Mouse (Mus musculus) heart, postnatal 14 days (tissue): ENCODE data around the gene Nrtn. TPM values are rescaled to one million over a fixed set of nuclear protein-coding genes. Genes with fewer than 3 reads are reported as not detected.

ENCODE experiments used
- DNase-seq, 2 experiments: peaks; one replicate each; pipeline ENCODE4 v3.0.0; 2021 to 2022
- intact Hi-C: fragments of 180-260 bp; cut with DNase I; formaldehyde crosslinking; loops from one replicate; pipeline ENCODE4 v1.15.1; 2025
- total RNA-seq, 2 experiments: library from RNA; stranded (reverse); gene quantifications; 2 replicates each; pipeline ENCODE4 v1.2.3; 2021

The Nrtn gene
- total RNA-seq, 2 experiments from 2014 or later, result 19.7 to 20.0 TPM

DNA sequence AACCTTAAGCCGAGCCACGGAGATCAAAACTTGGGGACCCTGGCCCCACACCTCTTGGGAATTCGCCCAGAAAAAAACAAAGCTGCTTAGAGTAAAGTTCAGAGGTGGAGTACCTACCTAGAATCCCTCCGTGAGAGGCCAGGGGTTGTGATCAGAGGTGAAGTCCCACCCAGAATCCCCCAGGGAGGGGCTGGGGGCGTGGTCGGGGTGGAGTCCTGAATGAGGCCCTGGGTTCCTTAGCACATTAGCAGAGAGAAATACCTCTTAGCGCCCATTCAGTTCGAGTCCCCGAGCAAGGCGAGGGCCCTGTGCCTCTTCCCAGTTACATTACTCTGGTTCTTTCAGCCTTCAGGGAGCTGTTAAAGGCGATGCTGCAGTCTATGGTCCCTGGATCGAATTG, 29.7 kb downstream of the Nrtn start:
- intact Hi-C loops, result no loop called here
- no peak for DNase-seq

DNA sequence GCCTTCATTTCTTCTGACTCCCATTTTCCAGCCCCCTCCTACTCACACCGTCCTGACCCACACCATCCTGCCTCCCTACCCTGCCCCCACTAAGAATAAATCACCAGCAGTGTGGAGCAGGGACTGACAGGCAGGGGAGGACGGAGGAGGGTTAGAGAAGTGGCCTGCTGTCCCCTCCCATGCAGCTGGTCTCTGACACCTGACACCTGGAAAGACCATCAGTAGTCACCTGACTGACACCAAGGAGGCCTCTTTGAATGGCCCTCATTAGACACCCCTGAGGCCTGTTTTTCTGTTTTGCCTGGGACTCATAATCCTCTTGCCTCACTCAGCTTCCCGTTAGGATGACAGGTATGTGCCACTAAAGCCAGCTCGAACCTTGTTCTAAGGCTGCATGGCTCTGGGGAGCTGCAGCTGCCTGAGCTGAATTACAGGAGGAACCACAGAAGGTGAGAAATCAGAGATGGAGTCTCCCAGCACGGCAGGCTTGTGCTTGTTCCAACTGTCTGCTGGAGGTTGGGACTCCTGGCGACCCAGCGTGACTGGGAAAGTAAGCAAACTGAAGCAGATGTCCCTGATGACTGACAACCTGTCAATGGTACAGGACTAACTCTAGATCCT, 30.2 kb downstream of the Nrtn start:
- no peak for DNase-seq
- intact Hi-C loops, result no loop called here

DNA sequence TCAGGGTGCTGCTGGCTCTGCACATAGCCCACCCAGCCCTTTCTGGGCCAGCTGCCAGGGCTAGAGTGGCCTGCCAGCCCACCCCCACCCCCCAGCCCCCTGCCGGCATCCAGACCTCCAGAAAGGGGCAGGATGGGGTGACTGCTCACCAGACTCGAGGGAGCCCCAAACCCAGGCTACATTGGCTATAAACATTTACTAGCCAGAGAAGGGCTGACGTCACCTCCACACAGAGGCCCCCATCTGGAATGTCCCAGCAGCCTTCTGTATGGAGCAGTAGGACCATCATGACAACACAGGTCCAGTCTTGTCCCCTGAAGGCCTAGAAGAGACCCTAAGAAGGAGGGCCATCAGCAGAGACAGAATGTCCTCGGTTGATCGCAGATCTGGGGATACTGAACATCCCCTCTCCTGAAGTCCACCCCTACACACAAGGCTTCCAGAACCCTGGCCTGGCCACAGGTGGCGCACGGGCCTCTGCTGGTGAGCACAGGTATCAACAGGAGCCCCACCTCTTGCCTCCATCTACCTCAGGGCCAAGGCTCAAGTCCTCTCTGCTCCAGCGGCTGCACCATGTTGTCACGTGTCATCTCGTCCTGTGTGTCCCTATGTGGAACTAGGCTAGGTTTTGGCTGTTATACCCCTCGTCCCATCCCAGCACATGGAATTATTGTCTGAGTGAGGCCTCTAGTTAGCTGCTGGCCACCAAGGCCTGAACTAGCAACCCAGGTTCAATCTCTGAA, 33.7 kb downstream of the Nrtn start:
- no peak for DNase-seq
- intact Hi-C loops, result no loop called here

DNA sequence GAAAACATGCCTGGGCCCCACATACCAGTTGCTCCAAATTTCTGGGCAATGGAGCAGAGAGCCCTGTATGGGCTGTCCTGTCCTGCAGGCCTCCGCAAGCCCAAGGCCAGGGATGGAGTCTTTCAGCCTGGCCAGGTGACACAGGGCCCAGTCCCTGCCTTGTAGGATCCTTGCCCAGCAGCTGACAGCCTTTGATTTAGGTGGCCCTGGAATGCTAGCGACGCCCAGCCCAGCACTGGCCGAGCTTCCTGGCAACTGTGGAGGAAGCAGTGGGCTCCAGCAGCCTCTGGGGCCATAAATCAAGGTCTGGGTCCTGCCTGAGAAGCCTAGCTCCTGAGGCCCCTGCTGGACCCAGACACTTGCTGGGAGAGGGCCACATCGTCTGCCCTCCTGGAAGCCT, 34.9 kb downstream of the Nrtn start:
- no peak for DNase-seq
- intact Hi-C loops, result no loop called here

DNA sequence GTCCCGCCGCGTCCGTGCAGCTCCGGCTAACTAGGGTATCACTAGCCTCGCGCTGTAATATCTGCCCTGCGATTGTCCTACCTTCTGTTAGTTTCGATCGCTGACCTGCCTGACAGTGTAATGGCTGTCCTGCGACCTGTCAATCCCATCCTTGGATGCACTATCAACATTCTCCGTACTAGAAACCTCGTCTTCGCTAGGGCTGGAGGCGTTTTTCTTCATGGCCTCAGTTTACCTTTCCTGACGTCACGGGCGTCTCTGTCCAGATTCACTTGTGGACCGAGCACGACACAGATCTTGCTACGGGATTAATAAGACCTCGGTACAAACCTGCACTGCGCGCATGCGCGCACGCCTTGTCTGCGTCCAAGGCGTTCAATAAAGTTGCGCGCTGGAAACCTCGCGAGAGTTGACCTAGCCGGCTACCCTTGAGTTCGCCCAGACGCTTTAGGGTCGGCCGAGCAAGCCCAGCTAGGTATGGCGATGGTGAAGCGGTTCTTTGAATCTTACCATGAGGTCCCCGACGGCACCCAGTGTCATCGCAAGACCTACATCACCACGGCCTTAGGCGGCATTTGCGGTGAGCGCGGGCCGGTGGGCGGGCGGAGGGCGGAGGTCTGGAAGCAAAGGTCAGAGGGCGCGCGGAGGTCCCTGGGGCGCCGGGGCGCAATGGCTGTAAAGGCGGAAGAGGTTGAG, 39.8 kb downstream of the Nrtn start, which contains the start of the genes Ndufa11 and Vmac:
Ndufa11 (plus strand) TSS at position 405 of the 696 bp plus-strand sequence.
Vmac (minus strand) TSS at position 660 of the 696 bp plus-strand sequence.
- intact Hi-C loops, result loop anchor here (2.0 kb wide), 1 partner anchor 39 kb away; the partner anchor contains the start of gene Nrtn
- peak; percentile 95 to 96 for DNase-seq

DNA sequence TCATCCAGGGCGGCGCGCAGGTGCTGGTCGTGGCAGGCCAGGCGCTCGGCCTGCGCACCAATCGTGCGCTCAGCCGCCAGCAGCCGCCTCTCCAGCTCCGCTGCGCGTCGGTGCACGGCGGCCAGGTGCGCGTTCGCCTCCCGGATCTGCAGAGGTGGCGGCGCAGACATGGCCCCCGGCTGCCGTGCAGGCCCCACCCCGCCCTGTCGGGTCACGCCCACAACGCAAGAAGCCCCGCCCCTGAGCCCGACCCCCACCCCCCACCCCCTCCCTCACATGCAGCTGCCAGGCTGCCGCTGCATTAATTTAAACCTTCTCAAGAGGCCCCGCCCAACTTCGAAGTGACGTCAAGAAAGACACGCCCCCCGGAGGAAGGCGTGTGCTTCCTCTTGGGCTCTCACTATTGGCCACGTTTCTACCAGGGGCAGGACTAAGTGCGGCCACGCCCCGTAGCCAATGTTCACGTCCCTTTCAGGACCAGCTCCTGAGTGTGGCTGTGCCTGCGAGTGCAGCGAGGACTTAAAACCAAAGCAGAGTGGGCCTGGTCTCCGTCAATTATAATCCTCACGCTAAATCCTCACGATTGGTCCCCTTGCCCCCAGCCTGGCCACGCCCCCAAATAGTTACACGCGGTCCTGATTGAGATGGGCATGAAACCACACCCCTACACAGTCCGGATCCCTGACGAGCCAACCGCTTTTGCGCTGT, 40.5 kb downstream of the Nrtn start:
- peak; percentile 92 to 96 for DNase-seq
- intact Hi-C loops, result no loop called here

DNA sequence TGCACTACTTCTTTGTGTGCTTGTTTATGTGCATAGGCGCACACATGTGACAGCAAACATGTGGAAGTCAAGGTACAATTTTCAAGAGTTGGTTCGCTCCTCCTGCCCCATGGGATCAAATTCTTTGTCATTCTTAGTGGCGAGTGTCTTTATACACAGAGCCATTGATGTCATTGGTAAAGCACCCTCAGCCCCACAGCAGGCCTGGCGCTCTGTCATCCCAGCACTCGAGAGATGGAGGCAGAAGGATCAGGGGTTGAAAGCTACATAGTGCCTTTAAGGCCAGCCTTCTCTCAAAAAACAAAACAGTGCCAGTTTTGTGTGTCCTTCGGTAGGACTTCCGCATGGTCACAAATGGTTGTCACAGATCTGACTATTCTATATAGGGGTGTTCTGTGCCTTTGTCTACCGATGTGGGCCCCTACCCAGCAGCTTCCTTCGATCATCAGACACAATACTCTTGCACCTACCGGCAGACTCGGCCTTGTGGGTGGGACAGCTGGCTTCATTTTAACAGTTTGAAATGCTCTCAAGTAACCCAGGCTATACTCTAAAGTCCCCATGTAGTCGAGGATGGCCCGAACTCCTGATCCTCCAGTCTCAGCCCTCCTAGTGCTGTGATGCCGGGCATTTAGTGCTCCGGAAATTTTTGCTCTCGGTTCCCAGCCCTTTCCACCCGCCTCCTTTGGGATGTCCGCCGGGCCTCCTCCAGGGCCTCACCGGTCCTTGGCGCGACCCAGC, 41.2 kb downstream of the Nrtn start:
- no peak for DNase-seq
- intact Hi-C loops, result no loop called here

DNA sequence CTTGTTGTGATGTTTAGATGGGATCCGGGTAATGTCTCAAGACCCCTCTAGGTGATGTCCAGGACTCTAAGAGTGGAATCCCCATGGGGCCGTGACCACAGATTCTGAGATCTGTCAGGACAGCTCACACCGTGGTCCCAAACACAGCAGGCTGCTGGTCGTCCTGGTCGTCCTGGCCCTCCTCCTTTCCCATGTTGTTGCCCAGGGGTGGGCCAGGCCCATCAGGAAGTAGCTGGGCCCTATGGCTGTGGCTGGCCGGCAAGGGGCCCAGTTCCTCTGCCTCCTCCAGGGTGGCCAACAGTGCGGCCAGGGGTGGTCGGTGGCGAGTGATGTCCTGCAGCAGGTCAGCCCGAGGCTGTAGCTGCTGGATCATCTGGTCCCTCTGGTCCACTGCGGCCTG, 42.0 kb downstream of the Nrtn start:
- intact Hi-C loops, result no loop called here

DNA sequence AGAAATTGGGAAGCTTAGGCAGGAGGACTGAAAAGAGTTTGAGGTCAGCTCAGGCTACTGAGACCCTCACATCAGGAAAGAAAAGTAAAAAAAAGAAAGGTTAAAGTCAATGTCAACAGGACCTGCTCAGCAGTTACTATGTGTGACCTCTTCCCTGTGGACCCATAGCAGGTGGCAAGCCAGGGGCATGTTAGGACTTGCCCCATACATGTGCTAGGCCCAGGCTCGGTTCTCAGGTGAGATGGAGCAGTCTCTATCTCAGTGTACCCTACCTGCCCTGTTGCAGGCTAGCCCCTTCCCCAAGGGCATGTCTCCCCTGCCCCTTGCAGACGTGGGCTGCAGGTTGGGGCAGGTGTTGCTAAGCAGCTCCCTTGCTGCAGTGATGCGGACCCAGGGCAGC, 47.6 kb downstream of the Nrtn start:
- intact Hi-C loops, result no loop called here

More for the DNA sequence above, 42.0 kb downstream of the Nrtn start:
- no peak for DNase-seq

DNA sequence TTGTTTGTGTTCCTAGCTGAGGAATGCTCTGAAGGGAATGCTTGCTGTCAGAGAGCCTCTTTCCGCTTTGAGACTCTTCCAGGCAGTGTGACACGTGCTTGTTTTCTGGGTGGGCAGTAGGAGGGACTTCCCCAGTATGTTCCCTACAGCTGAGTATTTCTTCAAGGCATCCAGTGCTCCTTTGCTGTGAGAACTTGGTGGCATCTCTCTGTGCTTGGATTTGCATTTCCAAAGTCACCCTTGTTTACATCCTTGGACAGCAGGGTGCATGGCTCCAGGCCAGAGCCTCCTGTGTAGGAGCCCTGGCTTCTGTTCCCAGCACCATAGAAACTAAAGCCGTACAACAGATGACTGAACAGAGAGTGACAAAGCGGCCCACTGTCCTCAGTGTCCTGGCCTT, 48.6 kb downstream of the Nrtn start:
- DNase-seq, result no peak
- intact Hi-C loops, result no loop called here

More for the DNA sequence above, 47.6 kb downstream of the Nrtn start:
- DNase-seq, result no peak

DNA sequence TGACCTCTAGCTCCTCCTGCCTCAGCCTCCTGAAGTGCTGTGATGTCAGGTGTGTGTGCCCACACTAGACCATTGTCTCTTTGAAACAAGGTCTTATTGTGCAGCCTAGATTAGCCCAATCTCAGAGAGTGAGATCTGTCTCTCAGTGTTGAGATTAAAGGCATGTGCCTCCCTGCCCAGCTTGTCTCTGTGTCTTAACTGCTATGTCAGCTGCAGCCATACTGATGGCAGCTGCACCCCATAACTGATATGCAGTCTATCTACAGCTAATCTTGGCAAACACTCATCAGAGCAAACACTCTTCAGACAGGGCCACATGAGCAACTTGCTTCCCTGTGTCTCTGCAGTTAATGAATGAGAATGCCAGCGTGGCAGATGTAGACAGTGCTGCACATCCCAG, 50.8 kb downstream of the Nrtn start:
- intact Hi-C loops, result no loop called here
- no peak for DNase-seq

DNA sequence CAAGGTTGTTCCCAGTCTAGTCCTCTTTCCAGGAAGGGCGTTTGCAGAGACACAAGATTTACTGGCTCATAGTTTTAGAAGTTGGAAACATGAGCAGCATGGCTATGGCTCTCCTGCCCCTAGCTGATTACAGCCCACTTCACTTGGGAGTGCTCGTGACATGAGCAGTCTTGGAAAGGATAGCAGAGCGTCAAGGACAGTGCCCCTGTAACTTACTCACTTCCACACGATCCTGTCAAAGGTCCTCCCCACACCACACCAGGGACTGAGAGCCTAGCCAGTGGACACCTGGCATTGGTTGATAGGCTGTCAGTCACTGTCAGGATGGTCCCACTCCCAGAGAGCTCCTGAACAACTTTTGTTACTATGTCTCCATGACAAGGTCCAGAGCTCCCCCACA, 54.3 kb downstream of the Nrtn start:
- intact Hi-C loops, result no loop called here
- DNase-seq, result no peak

Other genes with a start within 250 kb of the Nrtn start
- gene Znrf4, start 245.1 kb downstream of the Nrtn start, total RNA-seq, result not detected
- under 1 TPM; 0.43 to 0.51 TPM for gene Gm20219, start 203.1 kb downstream of the Nrtn start, total RNA-seq
- 10 to 100 TPM; 62.2 to 65.6 TPM for gene Safb2, start 172.9 kb downstream of the Nrtn start, total RNA-seq
- 10 to 100 TPM; 78.1 to 88.8 TPM for gene Safb, start 172.7 kb downstream of the Nrtn start, total RNA-seq
- 100 to 1,000 TPM; 347 to 349 TPM for gene 2410015M20Rik, start 147.8 kb downstream of the Nrtn start, total RNA-seq
- 100 to 1,000 TPM; 717 to 746 TPM for gene Rpl36, start 144.1 kb downstream of the Nrtn start, total RNA-seq
- gene Lonp1, start 130.6 kb downstream of the Nrtn start, total RNA-seq, result 100 to 1,000 TPM in 1 of 2 experiments, 10 to 100 TPM in 1; 97.3 to 104 TPM
- gene Catsperd, start 129.4 kb downstream of the Nrtn start, total RNA-seq, result not detected
- gene Ranbp3, start 84.2 kb downstream of the Nrtn start, total RNA-seq, result 10 to 100 TPM; 41.8 to 44.7 TPM
- 100 to 1,000 TPM; 796 to 811 TPM for gene Ndufa11, start 39.8 kb downstream of the Nrtn start, total RNA-seq
- gene Vmac, start 39.5 kb downstream of the Nrtn start, total RNA-seq, result 1 to 10 TPM; 5.3 to 7.6 TPM
- gene Dus3l, start 7.2 kb upstream of the Nrtn start, total RNA-seq, result 10 to 100 TPM; 19.6 to 21.6 TPM
- gene Prr22, start 12.7 kb upstream of the Nrtn start, total RNA-seq, result under 1 TPM; 0.48 to 0.49 TPM
- gene Rfx2, start 73.5 kb upstream of the Nrtn start, total RNA-seq, result 1 to 10 TPM; 4.3 to 6.0 TPM
- not detected for gene Acsbg2, start 116.9 kb upstream of the Nrtn start, total RNA-seq
- gene 1700061G19Rik, start 117.9 kb upstream of the Nrtn start, total RNA-seq, result not detected
- gene Mllt1, start 177.9 kb upstream of the Nrtn start, total RNA-seq, result 10 to 100 TPM; 22.0 to 22.7 TPM
- not detected for gene Acer1, start 224.6 kb upstream of the Nrtn start, total RNA-seq
- 10 to 100 TPM; 57.3 to 64.0 TPM for gene Clpp, start 232.8 kb upstream of the Nrtn start, total RNA-seq
- 10 to 100 TPM; 49.6 to 52.8 TPM for gene Alkbh7, start 239.8 kb upstream of the Nrtn start, total RNA-seq
- not detected for gene Pspn, start 242.5 kb upstream of the Nrtn start, total RNA-seq